In genomic region chr3:96905592-96905991, GRCm38 (mm10) we compare ENCODE assay signal across 8 mouse cellular contexts. TPM values are rescaled to one million over a fixed set of nuclear protein-coding genes. Genes with fewer than 3 reads are reported as not detected.
DNase-seq lines count a peak whose midpoint lies in the region; ATAC-seq lines count a peak whose summit lies in the region.

No protein-coding gene starts in this region.

- H3K9ac ChIP-seq in neural tube, embryonic 11.5 days (ENCODE audit: low read length), result peak overlapping the region; percentile 87; the same call in 1 of the 2 replicates
- H3K9ac ChIP-seq in forebrain, embryonic 11.5 days (ENCODE audit: low read length), result peak overlapping the region; percentile 87
- H3K9ac ChIP-seq in limb, embryonic 13.5 days, result peak overlapping the region; percentile 91; the same call in 1 of the 2 replicates
- peak overlapping the region; percentile 79 for H3K9ac ChIP-seq in stomach, embryonic 14.5 days (replicated peaks; ENCODE audit: low read depth, low read length)

- H3K4me1 ChIP-seq in neural tube, embryonic 11.5 days (ENCODE audit: control insufficient read depth, insufficient read depth, low read length), result peaks cover 4% of the 10 kb centered on the region
- peaks cover 5% of the 10 kb centered on the region; the same call in 1 of the 2 replicates for H3K4me1 ChIP-seq in forebrain, embryonic 11.5 days (replicated peaks; ENCODE audit: control insufficient read depth, insufficient read depth, low read length)
- H3K4me1 ChIP-seq in limb, embryonic 13.5 days, result peaks cover 7% of the 10 kb centered on the region
- 0 out of 2 replicates have a peak, but pooled peaks cover 4% of the 10 kb centered on the region for H3K4me1 ChIP-seq in stomach, embryonic 14.5 days (ENCODE audit: control insufficient read depth, insufficient read depth, low read length)

- no peaks in the 10 kb centered on the region for H3K9me3 ChIP-seq in neural tube, embryonic 11.5 days (ENCODE audit: control insufficient read depth, low read length)
- no peaks in the 10 kb centered on the region for H3K9me3 ChIP-seq in forebrain, embryonic 11.5 days (ENCODE audit: control insufficient read depth, low read length)
- H3K9me3 ChIP-seq in limb, embryonic 13.5 days, result no peaks in the 10 kb centered on the region
- H3K9me3 ChIP-seq in stomach, embryonic 14.5 days (ENCODE audit: control insufficient read depth, low read depth, low read length), result no peaks in the 10 kb centered on the region

- H3K27me3 ChIP-seq in neural tube, embryonic 11.5 days (ENCODE audit: control insufficient read depth, insufficient read depth, low read length), result no peaks in the 10 kb centered on the region
- H3K27me3 ChIP-seq in forebrain, embryonic 11.5 days (ENCODE audit: control insufficient read depth, insufficient read depth, low read length), result peaks cover 2% of the 10 kb centered on the region; the same call in 1 of the 2 replicates
- peaks cover 30% of the 10 kb centered on the region for H3K27me3 ChIP-seq in limb, embryonic 13.5 days
- no peaks in the 10 kb centered on the region for H3K27me3 ChIP-seq in stomach, embryonic 14.5 days (ENCODE audit: control insufficient read depth, insufficient read depth, low read length)

- H3K4me3 ChIP-seq in neural tube, embryonic 11.5 days (ENCODE audit: low read depth, low read length), result peak overlapping the region; percentile 92
- H3K4me3 ChIP-seq in forebrain, embryonic 11.5 days (ENCODE audit: low read depth, low read length), result peak overlapping the region; percentile 95
- peak overlapping the region; percentile 100 for H3K4me3 ChIP-seq in limb, embryonic 13.5 days
- H3K4me3 ChIP-seq in stomach, embryonic 14.5 days (ENCODE audit: low read depth, low read length), result peak overlapping the region; percentile 100

- no peak for DNase-seq in neural tube, embryonic 11.5 days (ENCODE audit: low spot score)
- no peak for DNase-seq in neural tube, embryonic 10.5 days (ENCODE audit: extremely low spot score, low spot score)
- no peak for DNase-seq in forebrain, embryonic 11.5 days (ENCODE audit: low spot score)
- no peak for DNase-seq in ovary, postnatal 14 days (ENCODE audit: low spot score)
- no peak for DNase-seq in urinary bladder, postnatal 36 days (ENCODE audit: low spot score in 2 of 2)
- no peak for DNase-seq in right cerebral cortex, postnatal 10 days (ENCODE audit: low spot score in 2 of 2)

- no peak overlapping the region for H3K27ac ChIP-seq in neural tube, embryonic 11.5 days (ENCODE audit: low read depth, low read length)
- no peak overlapping the region for H3K27ac ChIP-seq in forebrain, embryonic 11.5 days (ENCODE audit: low read depth, low read length)
- no peak overlapping the region for H3K27ac ChIP-seq in limb, embryonic 13.5 days
- H3K27ac ChIP-seq in stomach, embryonic 14.5 days (ENCODE audit: low read length), result no peak overlapping the region

- peak; percentile 20; the same call in 1 of the 2 replicates for ATAC-seq in neural tube, embryonic 11.5 days (ENCODE audit: insufficient read depth, low FRiP score, low TSS enrichment)
- peak; percentile 57 for ATAC-seq in forebrain, embryonic 11.5 days (replicated peaks; ENCODE audit: low FRiP score)
- no peak for ATAC-seq in limb, embryonic 13.5 days (ENCODE audit: low FRiP score, low read depth)
- ATAC-seq in stomach, embryonic 14.5 days (ENCODE audit: insufficient number of reproducible peaks, insufficient read depth, low FRiP score, low read depth), result no peak

- WGBS in neural tube, embryonic 11.5 days, result 54% methylated on average over 9 of the region's 9 CpGs
- 46% methylated on average over 9 of the region's 9 CpGs for WGBS in forebrain, embryonic 11.5 days
- 50% methylated on average over 9 of the region's 9 CpGs for WGBS in limb, embryonic 13.5 days
- whole genome bisulfite sequencing in stomach, embryonic 14.5 days, result 45% methylated on average over 9 of the region's 9 CpGs

- H3K36me3 ChIP-seq in neural tube, embryonic 11.5 days (ENCODE audit: control insufficient read depth, insufficient read depth, low read length), result no peaks in the 10 kb centered on the region
- no peaks in the 10 kb centered on the region for H3K36me3 ChIP-seq in forebrain, embryonic 11.5 days (ENCODE audit: control insufficient read depth, insufficient read depth, low read length)
- H3K36me3 ChIP-seq in limb, embryonic 13.5 days, result no peaks in the 10 kb centered on the region
- H3K36me3 ChIP-seq in stomach, embryonic 14.5 days (ENCODE audit: control insufficient read depth, insufficient read depth, low read length), result no peaks in the 10 kb centered on the region

- H3K4me2 ChIP-seq in neural tube, embryonic 11.5 days (ENCODE audit: low read depth), result peak overlapping the region; percentile 90
- H3K4me2 ChIP-seq in forebrain, embryonic 11.5 days (ENCODE audit: low read depth, low read length, severe bottlenecking), result peak overlapping the region; percentile 96
- peak overlapping the region; percentile 91 for H3K4me2 ChIP-seq in limb, embryonic 13.5 days (replicated peaks)
- H3K4me2 ChIP-seq in stomach, embryonic 14.5 days (replicated peaks; ENCODE audit: low read depth, low read length), result peak overlapping the region; percentile 76

RNA-seq across cellular contexts. Expression of gene Gpr89, which starts 0.4 kb away (rescaled TPM):
- 34.1 and 35.9 TPM in 2 replicates for polyA plus RNA-seq in neural tube, embryonic 11.5 days (2014; fragmentation: Nextera tagmentation; extraction: Ambion mirVana)
- 35.4 and 36.0 TPM in 2 replicates for polyA plus RNA-seq in forebrain, embryonic 11.5 days (2014; fragmentation: Nextera tagmentation; extraction: Ambion mirVana)
- polyA plus RNA-seq in limb, embryonic 13.5 days (2015; fragmentation: Nextera tagmentation; extraction: Ambion mirVana), result 40.3 and 41.5 TPM in 2 replicates
- 46.6 TPM in 2 replicates for polyA plus RNA-seq in stomach, embryonic 14.5 days (2014; fragmentation: Nextera tagmentation; extraction: Ambion mirVana)

RNA-seq across cellular contexts. Expression of gene Gja5, which starts 1.1 kb away (rescaled TPM):
- polyA plus RNA-seq in neural tube, embryonic 11.5 days (2014; fragmentation: Nextera tagmentation; extraction: Ambion mirVana), result 3.5 and 5.7 TPM in 2 replicates
- polyA plus RNA-seq in forebrain, embryonic 11.5 days (2014; fragmentation: Nextera tagmentation; extraction: Ambion mirVana), result 2.5 TPM in 2 replicates
- 27.7 and 28.0 TPM in 2 replicates for polyA plus RNA-seq in limb, embryonic 13.5 days (2015; fragmentation: Nextera tagmentation; extraction: Ambion mirVana)
- 4.6 and 5.1 TPM in 2 replicates for polyA plus RNA-seq in stomach, embryonic 14.5 days (2014; fragmentation: Nextera tagmentation; extraction: Ambion mirVana)

RNA-seq across cellular contexts. Expression of gene Gja8, which starts 20.2 kb away (rescaled TPM):
- not detected in 2 replicates for polyA plus RNA-seq in neural tube, embryonic 11.5 days (2014; fragmentation: Nextera tagmentation; extraction: Ambion mirVana)
- not detected in 2 replicates for polyA plus RNA-seq in forebrain, embryonic 11.5 days (2014; fragmentation: Nextera tagmentation; extraction: Ambion mirVana)
- polyA plus RNA-seq in limb, embryonic 13.5 days (2015; fragmentation: Nextera tagmentation; extraction: Ambion mirVana), result 0.03 TPM in 1 of 2 replicates, not detected in the other
- polyA plus RNA-seq in stomach, embryonic 14.5 days (2014; fragmentation: Nextera tagmentation; extraction: Ambion mirVana), result not detected in 2 replicates

Comparison
In these comparisons a context has a peak if more than half of its experiments do, and no peak if none do; other contexts are left out.
1. ATAC-seq: peak in neural tube, embryonic 11.5 days (single experiment) and forebrain, embryonic 11.5 days (single experiment); none in limb, embryonic 13.5 days (single experiment) and stomach, embryonic 14.5 days (single experiment).
2. Peak in every context shown above with its lines, with median percentiles within 50 percentile points of each other: H3K4me2 ChIP-seq, H3K4me3 ChIP-seq and H3K9ac ChIP-seq.